Mouse (Mus musculus): ENCODE data around the gene Gm13691. TPM values are rescaled to one million over a fixed set of nuclear protein-coding genes. Genes with fewer than 3 reads are reported as not detected.
"Not testable (repeated sequence)": the region's sequence is repeated elsewhere in the genome, so short reads cannot be mapped to it uniquely, and the experiment has no call there.

Gene Gm13691
- polyA plus RNA-seq, 1 experiment = not detected

DNA sequence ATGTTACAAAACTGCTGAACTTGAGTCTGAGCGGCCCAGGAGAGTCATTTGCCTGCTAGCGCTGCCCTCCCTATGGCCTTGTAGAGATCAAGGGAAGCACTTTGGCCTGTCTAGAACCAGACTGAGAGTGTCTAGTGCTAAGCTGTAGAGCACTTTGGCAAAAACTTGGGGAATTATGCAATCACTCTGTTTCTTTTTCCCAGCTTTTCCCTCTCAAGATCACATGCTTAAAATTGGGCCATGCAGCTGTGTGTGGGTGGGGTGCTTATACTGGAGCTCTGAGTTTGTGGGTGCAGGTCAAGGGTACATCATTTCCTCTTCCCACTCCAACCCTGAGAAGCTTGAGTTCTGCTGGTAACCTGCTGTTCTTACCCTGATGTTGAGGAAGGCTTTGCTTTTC, 32.6 kb downstream of the Gm13691 start:
- Histone ChIP-seq H3K4me1 (ENCODE audit: control insufficient read depth, insufficient read depth, insufficient read length, low read length) (peaks cover 2% of the 10 kb centered on the region; the same call in 1 of the 2 replicates), H3K27ac (ENCODE audit: insufficient read depth, low read depth, low read length) (no peak overlapping the region; the same call in 1 of the 2 replicates)

DNA sequence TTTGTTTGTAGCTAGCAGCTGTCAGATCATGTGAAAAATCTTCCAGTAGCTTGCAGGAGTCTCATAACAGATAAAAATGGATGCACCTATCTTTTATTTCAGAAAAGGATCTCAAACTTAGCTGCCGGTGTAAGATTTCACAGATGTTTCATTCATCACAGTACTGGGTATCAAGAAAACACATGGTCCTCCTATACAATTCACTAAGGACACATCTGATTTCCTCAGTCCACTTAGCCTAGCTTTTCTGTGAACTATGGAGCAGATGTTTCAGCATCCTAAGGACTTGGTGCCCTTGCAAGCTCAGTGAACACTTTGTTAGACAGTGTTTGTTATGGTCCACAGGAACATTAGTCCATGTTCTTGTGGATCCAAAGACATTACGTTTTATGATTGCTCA, 33.0 kb downstream of the Gm13691 start:
- Histone ChIP-seq H3K27ac (ENCODE audit: insufficient read depth, low read depth, low read length) (no peak overlapping the region; the same call in 1 of the 2 replicates), H3K27me3 (ENCODE audit: control insufficient read depth, insufficient read depth, low read length) (no peaks in the 10 kb centered on the region), H3K4me1 (ENCODE audit: control insufficient read depth, insufficient read depth, insufficient read length, low read length) (peaks cover under 1% of the 10 kb centered on the region; the same call in 1 of the 2 replicates), H3K36me3 (ENCODE audit: control insufficient read depth, insufficient read depth, low read length) (no peaks in the 10 kb centered on the region), H3K4me3 (ENCODE audit: low read depth, low read length) (no peak overlapping the region)
- 77% methylated on average over 2 of the region's 2 CpGs for WGBS
- no peak for TF ChIP-seq POLR2A (IDR thresholded peaks at IDR 0.05; ENCODE audit: low read depth, low read length)
- TF ChIP-seq CTCF (IDR thresholded peaks at IDR 0.05; ENCODE audit: extremely low read depth, insufficient read length, insufficient replicate concordance, low read depth, low read length) = no peak

More for the DNA sequence above, 32.6 kb downstream of the Gm13691 start:
- TF ChIP-seq CTCF (IDR thresholded peaks at IDR 0.05; ENCODE audit: extremely low read depth, insufficient read length, insufficient replicate concordance, low read depth, low read length) = no peak
- no peak for TF ChIP-seq POLR2A (IDR thresholded peaks at IDR 0.05; ENCODE audit: low read depth, low read length)
- H3K36me3 ChIP-seq (ENCODE audit: control insufficient read depth, insufficient read depth, low read length) = no peaks in the 10 kb centered on the region
- no peak overlapping the region for H3K4me3 ChIP-seq (ENCODE audit: low read depth, low read length)
- H3K27me3 ChIP-seq (ENCODE audit: control insufficient read depth, insufficient read depth, low read length) = no peaks in the 10 kb centered on the region
- WGBS = 73% methylated on average over 2 of the region's 2 CpGs

DNA sequence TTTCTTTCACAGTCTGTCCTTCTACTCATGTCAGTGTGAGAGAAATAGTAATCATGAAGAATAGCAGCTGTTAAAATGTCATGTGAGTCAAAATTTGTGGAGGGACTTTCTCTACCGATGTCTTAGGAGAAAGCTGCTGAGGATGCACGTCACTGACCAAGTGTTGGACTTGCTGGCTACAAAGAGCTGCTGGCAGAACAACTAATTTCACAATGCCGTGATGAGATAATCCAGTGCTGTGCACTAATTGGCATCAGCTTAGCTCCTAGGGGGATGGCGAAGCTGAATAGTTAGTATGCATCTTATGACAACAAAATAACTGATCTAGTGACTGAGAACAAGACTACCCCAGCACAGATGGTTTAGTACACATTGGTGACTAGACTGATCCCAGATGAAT, 34.9 kb downstream of the Gm13691 start:
- Histone ChIP-seq H3K4me3 (ENCODE audit: low read depth, low read length) (no peak overlapping the region), H3K27ac (ENCODE audit: insufficient read depth, low read depth, low read length) (no peak overlapping the region), H3K4me1 (ENCODE audit: control insufficient read depth, insufficient read depth, insufficient read length, low read length) (no peaks in the 10 kb centered on the region), H3K36me3 (ENCODE audit: control insufficient read depth, insufficient read depth, low read length) (no peaks in the 10 kb centered on the region), H3K27me3 (ENCODE audit: control insufficient read depth, insufficient read depth, low read length) (no peaks in the 10 kb centered on the region)
- TF ChIP-seq POLR2A (IDR thresholded peaks at IDR 0.05; ENCODE audit: low read depth, low read length) (no peak), CTCF (IDR thresholded peaks at IDR 0.05; ENCODE audit: extremely low read depth, insufficient read length, insufficient replicate concordance, low read depth, low read length) (no peak)
- WGBS = 77% methylated on average over 4 of the region's 4 CpGs

DNA sequence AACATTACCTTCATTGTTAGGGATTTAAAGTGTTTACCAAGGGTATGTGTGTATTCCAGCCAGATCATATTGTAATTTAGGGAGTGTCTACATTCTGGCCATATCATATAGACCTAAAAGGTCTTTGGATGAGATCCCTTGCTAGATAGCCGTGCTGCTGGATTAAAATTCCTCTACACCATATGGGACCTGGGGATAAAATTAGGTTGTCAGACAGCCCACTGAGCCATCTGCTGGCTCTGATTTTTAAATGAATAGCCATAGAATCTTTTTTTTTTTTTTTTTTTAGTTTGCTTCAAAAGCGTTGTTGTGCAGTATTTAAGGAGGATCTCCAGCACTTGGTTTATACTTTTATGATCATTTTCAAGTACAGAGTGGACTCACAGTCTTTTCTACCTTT, 42.2 kb downstream of the Gm13691 start:
- Histone ChIP-seq H3K27me3 (ENCODE audit: control insufficient read depth, insufficient read depth, low read length) (no peaks in the 10 kb centered on the region), H3K4me1 (ENCODE audit: control insufficient read depth, insufficient read depth, insufficient read length, low read length) (no peaks in the 10 kb centered on the region), H3K27ac (ENCODE audit: insufficient read depth, low read depth, low read length) (no peak overlapping the region), H3K4me3 (ENCODE audit: low read depth, low read length) (no peak overlapping the region), H3K36me3 (ENCODE audit: control insufficient read depth, insufficient read depth, low read length) (no peaks in the 10 kb centered on the region)
- TF ChIP-seq CTCF (IDR thresholded peaks at IDR 0.05; ENCODE audit: extremely low read depth, insufficient read length, insufficient replicate concordance, low read depth, low read length) (no peak), POLR2A (IDR thresholded peaks at IDR 0.05; ENCODE audit: low read depth, low read length) (no peak)
- 92% methylated on average over 2 of the region's 2 CpGs for WGBS

DNA sequence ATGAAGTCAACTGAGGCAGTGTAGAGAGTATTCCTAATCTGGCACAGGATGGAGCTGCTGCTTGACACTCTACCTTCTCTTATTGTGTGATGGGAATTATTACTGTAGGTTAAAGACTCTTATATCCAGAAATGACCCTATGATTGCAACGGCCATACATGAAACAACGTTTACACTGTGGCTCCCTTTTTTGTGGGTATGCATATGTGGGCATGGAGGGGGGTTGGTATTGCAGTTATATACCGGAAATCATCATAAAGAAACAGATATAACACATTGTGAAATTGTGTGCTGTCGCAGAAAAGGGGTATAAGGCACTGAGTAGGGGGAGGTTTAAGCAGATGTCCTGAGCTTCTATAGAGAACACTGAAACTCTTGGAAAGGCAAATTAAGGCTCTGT, 45.6 kb downstream of the Gm13691 start:
- Histone ChIP-seq H3K4me1 (ENCODE audit: control insufficient read depth, insufficient read depth, insufficient read length, low read length) (no peaks in the 10 kb centered on the region), H3K27ac (ENCODE audit: insufficient read depth, low read depth, low read length) (no peak overlapping the region), H3K27me3 (ENCODE audit: control insufficient read depth, insufficient read depth, low read length) (no peaks in the 10 kb centered on the region), H3K36me3 (ENCODE audit: control insufficient read depth, insufficient read depth, low read length) (no peaks in the 10 kb centered on the region), H3K4me3 (ENCODE audit: low read depth, low read length) (no peak overlapping the region)
- TF ChIP-seq POLR2A (IDR thresholded peaks at IDR 0.05; ENCODE audit: low read depth, low read length) (no peak), CTCF (IDR thresholded peaks at IDR 0.05; ENCODE audit: extremely low read depth, insufficient read length, insufficient replicate concordance, low read depth, low read length) (no peak)
- WGBS = 74% methylated on average over 4 of the region's 4 CpGs

DNA sequence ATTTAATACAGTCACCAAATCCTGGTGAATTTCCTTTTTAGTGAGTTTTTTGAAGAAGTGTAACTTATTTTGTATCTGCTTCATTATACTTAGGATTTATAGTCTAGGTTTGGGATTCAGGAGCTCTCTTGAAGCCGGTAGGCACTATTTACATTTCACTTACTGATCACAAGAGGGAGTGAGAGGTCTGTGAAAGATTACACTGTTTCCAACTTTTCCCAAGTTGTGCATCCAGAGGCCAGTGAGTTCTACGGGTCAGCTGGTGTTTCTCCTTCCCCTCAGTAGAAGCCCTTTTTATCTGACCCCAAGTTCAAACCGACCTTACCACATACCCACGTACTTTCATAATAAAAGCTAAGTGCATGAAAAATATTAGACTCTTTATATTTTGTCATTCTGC, 47.0 kb downstream of the Gm13691 start:
- WGBS = 5% methylated on average over 4 of the region's 4 CpGs
- no peaks in the 10 kb centered on the region for H3K4me1 ChIP-seq (ENCODE audit: control insufficient read depth, insufficient read depth, insufficient read length, low read length)

DNA sequence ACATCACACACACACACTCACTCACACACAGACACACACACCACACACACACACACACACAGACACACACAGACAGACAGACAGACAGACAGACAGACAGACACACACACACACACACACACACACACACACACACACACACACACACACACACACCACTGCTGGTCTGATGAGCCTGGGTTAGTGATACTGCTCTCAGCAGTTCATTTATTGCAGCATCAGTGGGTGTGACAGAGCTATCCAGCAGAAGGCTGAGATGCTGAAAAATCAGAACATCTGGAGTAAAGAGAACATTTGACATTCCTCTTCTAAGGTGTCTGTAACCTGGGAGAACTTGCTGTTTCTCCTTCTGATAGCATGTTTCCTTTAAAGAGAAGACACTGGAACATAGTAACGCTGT, 47.6 kb downstream of the Gm13691 start:
- 95% methylated on average over 1 of the region's 1 CpGs for WGBS
- not testable (repeated sequence) for H3K4me3 ChIP-seq (ENCODE audit: low read depth, low read length); H3K27ac ChIP-seq (ENCODE audit: insufficient read depth, low read depth, low read length); H3K4me1 ChIP-seq (ENCODE audit: control insufficient read depth, insufficient read depth, insufficient read length, low read length); H3K27me3 ChIP-seq (ENCODE audit: control insufficient read depth, insufficient read depth, low read length); H3K36me3 ChIP-seq (ENCODE audit: control insufficient read depth, insufficient read depth, low read length)

More for the DNA sequence above, 47.0 kb downstream of the Gm13691 start:
- Histone ChIP-seq H3K27ac (ENCODE audit: insufficient read depth, low read depth, low read length) (no peak overlapping the region), H3K36me3 (ENCODE audit: control insufficient read depth, insufficient read depth, low read length) (no peaks in the 10 kb centered on the region), H3K27me3 (ENCODE audit: control insufficient read depth, insufficient read depth, low read length) (no peaks in the 10 kb centered on the region), H3K4me3 (ENCODE audit: low read depth, low read length) (no peak overlapping the region)
- TF ChIP-seq CTCF (IDR thresholded peaks at IDR 0.05; ENCODE audit: extremely low read depth, insufficient read length, insufficient replicate concordance, low read depth, low read length) (no peak), POLR2A (IDR thresholded peaks at IDR 0.05; ENCODE audit: low read depth, low read length) (no peak)

DNA sequence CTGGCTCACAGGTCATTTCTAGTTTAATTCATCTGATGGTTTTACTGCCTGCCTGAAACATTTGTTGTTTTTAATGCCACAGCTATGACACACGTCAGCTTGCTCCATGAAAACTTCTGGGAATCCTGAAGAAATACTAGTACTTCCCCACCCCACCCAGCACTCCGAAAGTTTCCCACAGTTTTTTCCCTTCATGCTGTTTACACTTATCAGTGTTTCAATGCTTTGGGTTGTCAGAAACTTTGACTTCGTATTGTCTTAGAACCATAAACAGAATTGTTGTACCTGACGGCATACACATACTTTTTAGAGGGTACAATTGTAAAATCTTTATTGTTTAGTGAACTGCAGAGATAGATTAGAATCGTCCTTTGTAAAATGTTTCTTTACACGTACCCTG, 48.9 kb downstream of the Gm13691 start:
- H3K27me3 ChIP-seq (ENCODE audit: control insufficient read depth, insufficient read depth, low read length) = no peaks in the 10 kb centered on the region
- H3K36me3 ChIP-seq (ENCODE audit: control insufficient read depth, insufficient read depth, low read length) = no peaks in the 10 kb centered on the region
- no peak overlapping the region for H3K4me3 ChIP-seq (ENCODE audit: low read depth, low read length)
- TF ChIP-seq CTCF (IDR thresholded peaks at IDR 0.05; ENCODE audit: extremely low read depth, insufficient read length, insufficient replicate concordance, low read depth, low read length) (no peak), POLR2A (IDR thresholded peaks at IDR 0.05; ENCODE audit: low read depth, low read length) (no peak)
- H3K27ac ChIP-seq (ENCODE audit: insufficient read depth, low read depth, low read length) = no peak overlapping the region
- 43% methylated on average over 6 of the region's 6 CpGs for WGBS
- no peaks in the 10 kb centered on the region for H3K4me1 ChIP-seq (ENCODE audit: control insufficient read depth, insufficient read depth, insufficient read length, low read length)

Other genes starting within 250 kb of the Gm13691 start
- gene Fam171b, start 177.9 kb upstream of the Gm13691 start, polyA plus RNA-seq (2012; rRNA removed) = 0.14 and 0.39 TPM in 2 replicates
- not detected in 2 replicates for gene Zswim2, start 49.3 kb upstream of the Gm13691 start, polyA plus RNA-seq (2012; rRNA removed)
- not detected in 2 replicates for gene Gm13698, start 34.9 kb upstream of the Gm13691 start, polyA plus RNA-seq (2012; rRNA removed)
- gene Gm13693, start 29.1 kb upstream of the Gm13691 start, polyA plus RNA-seq (2012; rRNA removed) = not detected in 2 replicates
- gene Gm13695, start 23.2 kb upstream of the Gm13691 start, polyA plus RNA-seq (2012; rRNA removed) = not detected in 2 replicates
- not detected in 2 replicates for gene Gm13696, start 17.4 kb upstream of the Gm13691 start, polyA plus RNA-seq (2012; rRNA removed)
- not detected in 2 replicates for gene Gm13694, start 11.6 kb upstream of the Gm13691 start, polyA plus RNA-seq (2012; rRNA removed)
- gene Gm13697, start 5.8 kb upstream of the Gm13691 start, polyA plus RNA-seq (2012; rRNA removed) = not detected in 2 replicates